Mouse (Mus musculus) monocyte, adult 5-6 weeks (primary cell): ENCODE results near the gene Kif26a. TPM values are rescaled to one million over a fixed set of nuclear protein-coding genes. Genes with fewer than 3 reads are reported as not detected.

Experiments
- ATAC-seq: fragments of 153-309, 156-312 bp; replicated peaks from 2 replicates; pipeline ENCODE4 v1.8.0; 2017; ENCODE audit warnings: mild to moderate bottlenecking; ENCODE audit not compliant: low TSS enrichment, insufficient number of reproducible peaks, severe bottlenecking, poor library complexity, low FRiP score
- total RNA-seq: library from RNA; stranded (forward); fragments of 200-1000, 200-491, 200-594 nt; gene quantifications from 3 replicates; pipeline ENCODE4 v1.2.3, GENCODE M21; 2017

Kif26a gene
- total RNA-seq, 1 experiment from 2014 or later: not detected

- no peak for ATAC-seq
Measured at GRCm38 (mm10) chr12:112156804-112157203, 10.8 kb downstream of the Kif26a start.

DNA sequence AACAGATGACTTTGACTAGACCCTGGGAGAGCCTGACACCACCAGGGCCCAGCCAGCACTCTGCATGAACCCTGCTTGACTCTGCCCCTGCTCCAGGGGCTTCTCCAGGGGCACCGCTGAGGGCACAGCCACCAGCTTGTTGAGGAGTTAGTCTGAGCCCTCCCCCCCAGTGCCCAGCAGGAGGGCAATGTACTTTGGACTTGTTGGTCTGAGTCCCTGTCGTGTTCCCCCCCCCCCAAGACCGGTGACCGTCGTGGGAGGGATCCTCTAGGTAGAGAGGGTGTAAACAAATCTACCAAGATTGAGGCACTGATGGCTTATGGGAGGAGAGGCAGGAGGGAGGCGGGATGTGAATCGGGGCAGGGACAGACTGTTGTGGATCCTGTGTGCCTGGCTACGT, 12.2 kb downstream of the Kif26a start:
- ATAC-seq: no peak

GRCm38 (mm10) chr12:112158784-112159183, 12.8 kb downstream of the Kif26a start:
- no peak for ATAC-seq

DNA sequence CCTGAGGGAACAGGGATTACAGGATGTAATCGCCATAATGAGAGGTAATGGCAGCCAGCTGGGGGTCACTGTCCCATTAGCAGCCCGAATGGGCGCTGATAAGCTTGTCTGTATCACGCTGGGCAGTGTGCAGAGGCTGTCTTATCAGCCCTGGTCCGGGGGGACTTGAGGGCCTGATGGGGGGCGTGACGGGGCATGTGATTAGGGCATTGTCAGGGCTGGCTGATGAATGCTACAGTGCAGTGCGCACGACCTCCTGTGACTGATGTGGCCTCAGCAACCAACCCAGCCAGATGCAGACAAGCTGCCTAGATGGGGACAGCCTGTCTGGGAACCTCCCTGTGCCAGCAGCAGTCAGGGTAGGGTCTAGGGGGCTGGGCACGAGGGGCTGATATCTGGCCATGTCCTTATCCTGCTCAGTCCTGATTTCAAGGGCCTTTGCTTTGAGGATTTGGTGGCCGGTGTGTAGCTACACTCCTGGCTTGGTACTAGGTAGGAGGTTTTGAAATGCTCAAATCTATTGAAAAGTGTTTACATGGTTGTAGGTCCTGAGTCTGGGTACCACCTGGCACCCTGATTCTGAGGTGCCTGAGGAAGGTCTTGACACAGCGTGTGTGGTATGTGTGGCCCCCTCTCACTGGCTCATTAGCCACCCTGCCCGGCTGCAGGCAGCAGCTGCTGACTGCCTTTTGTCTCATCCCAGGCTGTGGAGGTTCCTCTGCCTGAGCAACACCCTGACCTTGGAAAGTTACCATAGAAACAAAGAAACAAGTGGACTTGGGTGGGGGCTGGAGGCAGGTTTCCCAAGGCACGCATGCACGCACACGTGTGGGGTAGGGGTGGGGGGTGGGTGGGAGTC, 18.2 kb downstream of the Kif26a start:
- no peak for ATAC-seq

DNA sequence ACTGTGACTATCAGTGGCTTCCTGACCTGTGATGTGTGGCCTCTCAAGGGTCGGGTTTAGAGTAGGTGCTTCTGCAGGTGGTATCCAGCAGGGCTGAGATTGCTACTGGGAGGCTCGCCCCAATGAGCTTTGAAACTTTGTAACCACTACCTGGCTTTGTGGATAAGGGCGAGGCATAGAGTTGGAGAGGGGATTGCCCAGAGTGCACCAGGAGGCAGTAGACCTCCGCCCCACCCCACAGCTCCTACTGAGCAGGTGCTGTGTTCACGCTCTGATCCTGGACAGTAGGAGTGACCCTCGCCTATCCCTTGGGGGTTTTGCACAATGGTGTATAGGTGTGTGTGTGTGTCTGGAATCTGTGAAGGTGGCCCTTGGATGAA, 18.8 kb downstream of the Kif26a start:
- no peak for ATAC-seq

DNA sequence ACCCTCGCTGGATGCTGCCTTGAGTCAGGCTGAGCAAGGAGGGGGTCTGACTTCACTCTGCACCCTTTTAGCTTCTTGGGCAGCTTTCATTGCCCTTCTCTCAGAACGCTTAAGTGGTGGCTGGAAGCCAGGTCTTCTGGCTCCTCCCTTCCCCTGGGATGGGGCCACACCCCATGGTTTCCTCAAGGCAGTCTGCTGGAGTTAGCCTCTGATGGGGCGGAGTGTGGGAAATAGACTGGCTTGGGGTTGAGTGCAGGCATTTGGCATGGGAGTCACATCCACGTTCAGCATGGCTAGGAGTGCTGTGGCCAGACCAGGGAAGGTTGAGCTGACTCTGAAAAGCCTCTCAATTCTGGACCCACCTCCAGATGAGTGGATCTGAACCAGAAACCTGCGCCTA, 23.2 kb downstream of the Kif26a start:
- ATAC-seq: no peak

DNA sequence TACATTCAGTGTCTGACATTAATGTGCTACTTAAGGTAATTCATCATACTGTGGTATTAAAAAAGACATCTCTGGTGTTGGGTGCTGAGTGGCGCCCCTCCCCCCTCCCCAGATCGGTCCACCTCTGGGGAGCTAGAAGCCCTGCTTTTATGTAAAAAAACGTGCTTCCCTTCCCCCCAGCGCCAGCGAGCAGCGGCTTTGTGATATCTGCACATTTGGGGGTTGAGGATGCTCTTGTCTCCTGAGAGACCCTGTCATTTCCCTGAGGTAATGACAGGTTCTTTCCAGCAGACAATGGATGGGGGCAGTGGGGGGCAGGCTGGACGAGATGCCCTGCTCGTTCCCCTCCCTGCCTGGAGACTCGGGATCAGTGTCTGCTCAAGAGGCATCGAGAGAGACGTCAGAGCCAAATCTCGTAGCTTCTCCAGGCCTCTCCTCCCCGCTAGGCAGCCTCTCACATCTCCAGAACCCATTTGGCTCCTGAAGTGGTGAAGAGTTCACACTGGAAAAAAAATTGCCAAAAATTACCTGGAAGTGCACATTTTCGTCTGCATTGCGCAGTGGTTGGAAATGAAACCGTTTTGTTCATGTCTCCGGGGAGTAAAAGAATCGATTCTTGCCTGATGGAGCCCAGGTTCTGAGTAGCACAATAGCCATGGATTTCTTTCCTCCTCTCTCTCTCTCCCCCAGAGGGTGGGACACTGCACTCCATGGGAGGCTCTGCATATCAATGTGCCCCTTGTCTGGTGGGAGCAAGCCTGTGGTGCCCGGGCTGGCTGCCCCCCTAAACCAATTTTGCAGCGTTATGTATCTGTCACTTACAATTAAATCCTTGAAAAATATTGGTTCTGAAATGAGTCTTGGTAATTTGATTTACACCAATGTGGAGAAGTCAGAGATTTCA, 24.9 kb downstream of the Kif26a start:
- no peak for ATAC-seq

DNA sequence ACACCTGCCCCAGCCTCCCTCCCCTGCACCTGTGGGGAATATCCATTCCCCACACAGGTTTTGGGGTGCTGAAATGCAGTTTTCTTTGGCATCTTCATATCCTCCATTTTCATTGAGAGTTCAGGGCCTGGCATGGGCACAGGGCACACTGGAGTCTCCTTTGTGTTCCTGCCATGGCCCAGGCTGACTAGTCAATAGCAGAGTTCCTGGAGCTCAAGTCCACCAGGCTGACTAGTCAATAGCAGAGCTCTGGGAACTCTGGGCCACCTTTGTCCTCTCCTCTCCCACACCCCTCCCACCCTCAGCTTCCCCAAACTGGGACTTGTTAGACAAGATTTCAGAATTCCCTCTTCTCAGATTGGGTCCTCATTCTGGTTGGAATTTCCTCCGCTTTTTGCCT, 25.6 kb downstream of the Kif26a start:
- ATAC-seq: no peak

DNA sequence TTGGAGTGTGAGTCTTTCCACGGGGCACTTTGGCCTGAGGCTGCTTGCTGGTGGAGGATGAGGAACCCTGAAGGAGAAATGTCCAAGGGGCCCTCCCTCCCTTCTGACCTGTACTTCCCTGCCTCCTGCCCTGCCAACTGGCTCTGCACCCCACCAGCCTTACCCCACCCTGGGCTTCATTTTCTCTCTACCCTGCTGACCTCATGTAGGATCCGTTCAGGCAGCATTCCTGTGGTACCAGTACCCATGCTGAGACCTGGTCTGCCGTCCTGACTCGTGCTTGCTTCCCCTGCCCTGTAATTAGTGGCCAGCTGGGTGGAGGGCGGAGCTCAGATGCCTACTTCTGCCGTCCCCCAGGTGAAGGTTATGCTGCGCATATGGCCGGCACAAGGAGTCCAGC, 26.2 kb downstream of the Kif26a start:
- ATAC-seq: no peak

- no peak for ATAC-seq
Measured at GRCm38 (mm10) chr12:112177679-112178078, 31.7 kb downstream of the Kif26a start.

DNA sequence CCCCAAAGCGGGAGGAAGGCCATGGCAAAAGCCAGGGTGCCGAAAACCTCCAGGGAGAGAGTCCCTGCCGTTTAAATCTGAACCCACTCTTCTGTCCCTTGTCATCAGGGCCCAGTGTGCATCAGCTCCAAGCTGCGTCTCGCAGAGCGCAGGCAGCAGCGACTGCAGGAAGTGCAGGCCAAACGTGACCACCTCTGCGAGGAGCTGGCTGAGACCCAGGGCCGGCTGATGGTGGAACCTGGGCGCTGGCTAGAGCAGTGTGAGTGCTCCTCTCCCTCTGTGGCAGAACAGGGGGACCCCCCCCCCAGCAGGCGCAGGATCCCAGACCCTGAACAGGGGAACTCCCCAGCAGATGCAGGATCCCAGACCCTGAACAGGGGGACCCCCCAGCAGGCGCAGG, 33.7 kb downstream of the Kif26a start:
- ATAC-seq: no peak

DNA sequence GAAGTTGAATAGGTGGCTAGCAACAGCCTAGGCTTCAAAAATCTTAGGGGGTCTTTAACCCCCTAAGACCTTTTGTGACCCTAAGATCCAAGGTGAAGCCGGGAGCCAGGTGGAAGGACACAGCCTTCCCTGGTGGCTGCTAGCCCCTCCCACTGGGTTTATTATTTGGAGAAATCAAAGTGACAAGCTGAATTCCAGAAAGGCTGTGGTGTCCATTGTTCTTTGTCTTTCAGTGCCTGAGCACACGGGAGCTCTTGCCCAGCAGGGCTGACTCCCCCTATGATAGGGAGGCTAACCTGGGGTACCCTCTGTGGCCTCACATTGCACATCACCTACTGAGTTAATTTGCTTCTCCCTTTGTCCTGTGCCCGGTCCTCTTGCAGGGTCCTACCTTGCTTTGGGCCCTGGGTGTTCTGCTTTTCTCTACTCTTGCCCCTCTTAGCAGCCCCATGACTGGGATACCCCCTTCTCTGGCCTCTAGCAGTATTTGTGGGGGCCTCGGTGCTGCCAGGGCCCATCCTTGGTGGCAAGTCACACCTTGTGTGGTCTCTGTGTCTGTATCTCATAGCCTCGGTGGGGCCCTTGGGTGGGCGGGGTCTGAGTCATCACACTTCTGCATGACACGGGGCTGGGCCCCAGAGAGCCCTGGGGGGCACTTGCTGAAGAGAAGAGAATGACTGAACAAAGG, 36.1 kb downstream of the Kif26a start:
- ATAC-seq: no peak

- ATAC-seq: no peak
Measured at GRCm38 (mm10) chr12:112182609-112182955, 36.6 kb downstream of the Kif26a start.

GRCm38 (mm10) chr12:112183675-112184074, 37.7 kb downstream of the Kif26a start:
- no peak for ATAC-seq

GRCm38 (mm10) chr12:112184390-112184789, 38.4 kb downstream of the Kif26a start:
- ATAC-seq: no peak

- ATAC-seq: no peak
Measured at GRCm38 (mm10) chr12:112186899-112187298, 40.9 kb downstream of the Kif26a start.

DNA sequence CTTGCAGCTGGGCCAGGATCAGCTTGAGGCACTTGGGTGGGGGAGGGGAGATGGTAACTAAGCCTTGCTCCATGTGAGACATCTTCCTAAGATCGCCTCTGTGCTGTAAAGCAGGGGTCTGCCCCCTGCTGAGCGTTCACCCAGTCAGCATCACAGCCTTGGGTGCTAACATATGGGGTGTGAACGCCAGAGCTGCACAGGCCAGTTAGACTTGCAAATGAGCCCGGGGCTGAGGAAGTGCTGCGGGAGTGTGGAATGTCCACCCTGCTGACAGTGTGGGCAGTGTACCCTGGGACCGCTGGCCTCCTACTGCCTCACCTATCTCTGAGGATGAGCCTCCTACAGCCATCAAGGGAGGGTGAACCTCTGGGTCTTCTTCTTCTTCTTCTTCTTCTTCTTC, 45.7 kb downstream of the Kif26a start:
- no peak for ATAC-seq

- ATAC-seq: no peak
Measured at GRCm38 (mm10) chr12:112195019-112195418, 49.0 kb downstream of the Kif26a start.

DNA sequence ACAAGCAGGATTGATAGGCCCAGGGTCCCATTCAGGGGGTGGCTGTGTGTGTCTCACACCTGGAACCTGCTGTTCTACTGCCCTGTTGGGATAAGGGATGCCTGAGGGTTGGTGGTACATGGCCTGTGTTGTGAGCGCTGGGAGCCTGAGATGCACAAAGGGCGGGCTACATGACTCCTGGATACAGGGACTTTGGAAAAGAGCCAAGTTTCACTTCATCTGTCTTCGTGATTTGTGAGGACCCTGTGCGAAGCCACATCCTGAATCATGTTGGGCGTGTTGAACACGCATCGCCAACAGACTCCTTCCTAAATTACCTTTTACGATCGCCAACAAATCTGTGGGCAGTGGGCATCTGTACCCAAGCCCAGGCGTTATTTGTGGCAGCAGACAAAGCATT, 50.6 kb downstream of the Kif26a start:
- ATAC-seq: no peak
